Mouse (Mus musculus) CD4-positive, CD25-positive, alpha-beta regulatory T cell, adult 2 months (primary cell): ENCODE measurements around the gene Arhgap29.

Source experiments
- DNase-seq: peaks from one replicate; pipeline ENCODE4 v3.0.0-alpha.2; 2012; ENCODE audit warnings: low read depth, low spot score

Gene Arhgap29

DNA sequence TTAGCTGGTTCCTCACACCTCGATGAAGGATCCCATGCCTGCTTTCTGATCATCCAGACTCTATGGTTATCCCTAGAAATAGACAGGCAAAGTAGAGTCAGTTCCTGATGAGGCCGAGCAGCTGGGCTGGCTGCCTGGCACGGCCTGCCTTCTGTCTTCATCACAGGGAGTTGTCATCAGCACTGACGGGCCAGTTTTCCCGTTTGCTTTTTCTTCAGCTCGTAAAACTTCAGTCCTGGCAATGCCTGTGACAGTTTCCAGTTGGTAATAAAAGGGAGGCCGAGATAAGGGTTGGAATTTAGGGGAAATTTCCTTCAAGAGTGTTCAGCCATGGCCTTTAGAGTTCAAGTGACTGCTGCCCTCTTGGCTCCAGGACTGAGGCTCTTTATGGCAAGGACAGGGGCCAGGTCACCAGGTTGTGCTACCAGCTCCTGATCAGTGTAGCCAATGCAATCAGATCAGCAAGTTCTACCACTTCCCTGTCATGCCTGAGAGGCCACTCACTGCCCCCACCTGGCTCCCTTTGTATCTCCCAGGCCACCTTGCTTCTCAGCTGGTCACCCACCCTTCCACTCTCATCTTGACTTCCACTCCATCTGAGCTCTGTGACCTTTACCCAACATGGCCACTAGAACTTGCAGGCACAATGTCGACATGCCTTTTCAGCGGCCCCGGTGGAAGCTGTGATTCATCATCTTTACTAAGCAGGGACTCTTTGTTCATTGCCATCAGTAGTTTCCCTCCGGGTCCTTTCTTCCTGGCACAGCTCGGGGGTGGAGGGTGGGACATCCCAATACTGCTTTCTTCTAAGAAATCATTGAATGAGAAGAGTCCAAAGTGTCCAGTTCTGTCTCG, 112.4 kb downstream of the Arhgap29 start:
- no peak for DNase-seq
